Mouse (Mus musculus) CD8-positive naive resting alpha-beta T cell, adult 57 days (primary cell): ENCODE results near the gene Taf15. TPM values are rescaled to one million over a fixed set of nuclear protein-coding genes. Genes with fewer than 3 reads are reported as not detected.

Source experiments
- total RNA-seq: library from RNA; stranded (reverse); gene quantifications from one replicate; pipeline ENCODE4 v1.2.4, GENCODE M21; 2023

Taf15 gene
- 145 TPM for total RNA-seq

GRCm38 (mm10) chr11:83472324-83473234 lies at the start of gene Taf15:
Gene Taf15 (plus strand): TSS chr11:83473086.

GRCm38 (mm10) chr11:83429355-83429754 lies 43.5 kb upstream of the Taf15 start, which contains the start of gene Gas2l2:
Gene Gas2l2 (minus strand): TSS chr11:83429455.

GRCm38 (mm10) chr11:83437377-83437776 lies 35.5 kb upstream of the Taf15 start, which contains the start of gene 1700020L24Rik:
Gene 1700020L24Rik (plus strand): TSS chr11:83437677.

GRCm38 (mm10) chr11:83462711-83463244 lies 10.1 kb upstream of the Taf15 start, which contains the start of gene Mmp28:
Gene Mmp28 (minus strand): TSS chr11:83463071.

GRCm38 (mm10) chr11:83522075-83522474 lies 49.2 kb downstream of the Taf15 start, which contains the start of gene Heatr9:
Gene Heatr9 (minus strand): TSS chr11:83522175.

GRCm38 (mm10) chr11:83530360-83530759 lies 57.5 kb downstream of the Taf15 start, which contains the start of gene Ccl5:
Gene Ccl5 (minus strand): TSS chr11:83530518.

Other genes with a start within 250 kb of the Taf15 start
- gene Slfn14, start 186.4 kb upstream of the Taf15 start, total RNA-seq, result not detected
- 106 TPM for gene Ap2b1, start 174.1 kb upstream of the Taf15 start, total RNA-seq
- 9.4 TPM for gene Pex12, start 170.5 kb upstream of the Taf15 start, total RNA-seq
- gene Rasl10b, start 63.9 kb upstream of the Taf15 start, total RNA-seq, result 0.89 TPM
- gene Gas2l2, start 43.6 kb upstream of the Taf15 start, total RNA-seq, result not detected
- not detected for gene 1700020L24Rik, start 35.4 kb upstream of the Taf15 start, total RNA-seq
- gene Mmp28, start 10.0 kb upstream of the Taf15 start, total RNA-seq, result not detected
- gene Heatr9, start 49.1 kb downstream of the Taf15 start, total RNA-seq, result not detected
- 19.3 TPM for gene Ccl5, start 57.4 kb downstream of the Taf15 start, total RNA-seq
- 0.49 TPM for gene Ccl9, start 105.5 kb downstream of the Taf15 start, total RNA-seq
- gene Ccl6, start 120.0 kb downstream of the Taf15 start, total RNA-seq, result 4.1 TPM
- not detected for gene Rpl9-ps1, start 172.5 kb downstream of the Taf15 start, total RNA-seq
- 7.2 TPM for gene Ccl3, start 176.3 kb downstream of the Taf15 start, total RNA-seq
- gene Ccl4, start 189.5 kb downstream of the Taf15 start, total RNA-seq, result 7.4 TPM
- not detected for gene Wfdc17, start 230.9 kb downstream of the Taf15 start, total RNA-seq
- gene Wfdc18, start 235.9 kb downstream of the Taf15 start, total RNA-seq, result not detected